8 mouse cellular contexts compared by ENCODE assay signal in genomic region chr9:50849249-50849648, GRCm38 (mm10). TPM values are rescaled to one million over a fixed set of nuclear protein-coding genes. Genes with fewer than 3 reads are reported as not detected.
DNase-seq lines count a peak whose midpoint lies in the region; ATAC-seq lines count a peak whose summit lies in the region.

No protein-coding gene starts in this region.

- no peaks in the 10 kb centered on the region for H3K9me3 ChIP-seq in hindbrain, embryonic 16.5 days (ENCODE audit: control insufficient read depth, low read length)

- 25% methylated on average over 8 of the region's 8 CpGs for whole genome bisulfite sequencing in hindbrain, embryonic 16.5 days

- peak; percentile 75 for ATAC-seq in hindbrain, embryonic 16.5 days

- H3K4me1 ChIP-seq in hindbrain, embryonic 16.5 days (ENCODE audit: control insufficient read depth, insufficient read depth, low read depth, low read length), result peaks cover 9% of the 10 kb centered on the region

- H3K4me3 ChIP-seq in hindbrain, embryonic 16.5 days (ENCODE audit: low read length), result no peak overlapping the region

- H3K27me3 ChIP-seq in hindbrain, embryonic 16.5 days (replicated peaks; ENCODE audit: control insufficient read depth, insufficient read depth, low read length), result no peaks in the 10 kb centered on the region

- H3K4me2 ChIP-seq in hindbrain, embryonic 16.5 days (ENCODE audit: low read length), result no peak overlapping the region

- H3K27ac ChIP-seq in hindbrain, embryonic 16.5 days (ENCODE audit: low read depth, low read length), result no peak overlapping the region

- peak; percentile 52 for DNase-seq in WW6 (ENCODE audit: low read depth, low spot score)
- DNase-seq in cerebellum, postnatal 25 days, result peak; percentile 93 to 95
- peak; percentile 92 to 97 for DNase-seq in frontal cortex, postnatal 36 days (ENCODE audit: low spot score in 2 of 2)
- DNase-seq in left cerebral cortex, adult 11 months (ENCODE audit: low spot score), result peak; percentile 83
- DNase-seq in lung, postnatal 36 days, result peak; percentile 97
- DNase-seq in right cerebral cortex, postnatal 10 days (ENCODE audit: low spot score in 2 of 2), result peak; percentile 92 to 95
- DNase-seq in urinary bladder, postnatal 25 days (ENCODE audit: low spot score), result peak; percentile 94

- H3K36me3 ChIP-seq in hindbrain, embryonic 16.5 days (ENCODE audit: control insufficient read depth, insufficient read depth, low read length), result no peaks in the 10 kb centered on the region

- no peak overlapping the region for H3K9ac ChIP-seq in hindbrain, embryonic 16.5 days (ENCODE audit: low read depth, low read length)

RNA-seq across cellular contexts. Expression of gene Ppp2r1b, which starts 4.1 kb away (rescaled TPM):
- polyA plus RNA-seq in hindbrain, embryonic 16.5 days (2015; fragmentation: Nextera tagmentation; extraction: Ambion mirVana), result 41.1 and 48.1 TPM in 2 replicates
